Mouse (Mus musculus): ENCODE measurements around the gene Bpi.

Gene Bpi

DNA sequence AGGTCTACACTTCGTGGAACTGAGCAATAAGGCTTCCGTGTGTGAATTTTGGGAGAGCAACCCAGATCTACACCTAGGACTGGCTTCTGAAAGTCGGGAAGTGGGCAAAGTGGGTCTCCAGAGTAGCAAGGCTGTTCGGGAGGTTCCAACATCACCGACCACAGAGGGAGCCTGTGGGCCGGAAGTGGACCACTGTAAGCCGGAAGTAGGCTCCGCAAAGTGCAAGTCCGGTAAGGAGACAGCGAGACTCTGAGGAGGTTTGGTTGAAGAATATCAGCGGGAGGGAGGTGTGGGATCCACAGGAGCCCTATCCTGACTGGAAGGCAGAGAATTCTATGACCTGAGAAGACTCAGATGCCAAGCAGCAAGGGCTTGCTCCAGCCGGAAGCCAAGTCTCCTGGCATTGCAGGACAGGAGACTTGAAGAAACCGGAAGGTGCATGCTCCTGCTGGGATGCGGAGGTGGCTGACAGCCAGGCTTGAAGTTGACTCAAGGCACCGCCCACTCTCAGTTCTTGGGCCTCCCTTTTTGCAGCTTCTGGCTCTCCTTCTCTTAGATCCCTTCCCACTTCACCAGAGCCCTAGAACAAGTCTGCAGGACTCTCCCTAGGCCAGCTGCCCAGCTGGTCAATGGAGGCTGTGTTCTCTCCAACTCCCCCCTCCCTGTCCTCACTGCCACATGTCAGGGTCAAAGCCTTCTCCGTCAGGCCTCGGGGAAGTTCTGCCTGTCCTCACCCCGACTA is 14.6 kb upstream of the Bpi start:
- peak; percentile 49 to 58 for DNase-seq

- no peak for DNase-seq
These were observed 12.6 kb upstream of the Bpi start for GRCm38 (mm10) chr2:158245072-158245817.

- no peak for DNase-seq
These were observed 10.0 kb upstream of the Bpi start for GRCm38 (mm10) chr2:158247852-158248251.

GRCm38 (mm10) chr2:158248318-158248717 is 9.6 kb upstream of the Bpi start:
- DNase-seq = peak; percentile 58 to 70

- DNase-seq = no peak
These were observed 7.3 kb upstream of the Bpi start for GRCm38 (mm10) chr2:158250558-158250957.

- no peak for DNase-seq
These were observed 4.1 kb upstream of the Bpi start for GRCm38 (mm10) chr2:158253806-158254205.

- DNase-seq = peak; percentile 74 to 77
These were observed 1.0 kb upstream of the Bpi start for GRCm38 (mm10) chr2:158256894-158257293.

DNA sequence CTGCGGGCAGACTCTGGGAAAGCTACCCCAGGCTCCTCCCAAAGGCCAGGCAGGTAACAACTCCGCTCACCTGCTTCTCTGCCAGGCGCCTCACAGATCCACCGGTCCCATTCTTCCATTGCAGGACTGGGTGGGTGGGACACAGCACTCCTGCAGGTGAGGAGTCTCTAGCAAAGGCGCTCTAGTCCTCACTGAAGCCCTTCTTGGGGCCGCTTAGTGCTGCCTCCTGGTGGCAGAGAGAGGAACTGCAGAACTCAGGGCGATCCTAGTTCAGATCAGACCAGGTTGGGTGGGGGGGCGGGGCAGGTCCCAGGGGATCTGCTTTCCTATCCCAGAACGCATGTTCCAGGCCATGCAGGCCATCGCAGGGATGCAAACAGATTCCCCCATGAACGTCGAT is 887 bp downstream of the Bpi start:
- DNase-seq = peak; percentile 86 to 88

DNA sequence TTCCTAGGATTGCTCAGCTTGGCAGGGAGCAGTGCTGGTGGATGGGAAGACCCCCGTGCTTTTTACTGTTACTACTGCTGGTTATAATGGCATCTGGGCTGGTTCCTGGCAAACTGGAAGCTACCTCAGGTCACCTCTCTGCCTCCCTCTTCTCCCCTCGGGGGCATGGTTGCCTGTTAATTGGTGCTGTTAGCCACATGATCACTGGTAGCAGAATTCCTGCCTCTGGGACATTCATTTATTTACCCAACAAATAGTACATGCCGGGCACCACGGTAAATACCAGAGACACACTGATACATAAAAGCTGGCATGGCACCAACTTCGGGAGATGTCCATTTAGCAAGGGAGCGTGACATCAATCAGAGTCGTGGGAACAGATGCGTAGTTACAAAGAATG is 1.6 kb downstream of the Bpi start:
- no peak for DNase-seq

GRCm38 (mm10) chr2:158264877-158265276 is 7.0 kb downstream of the Bpi start:
- no peak for DNase-seq

- no peak for DNase-seq
These were observed 12.1 kb downstream of the Bpi start for GRCm38 (mm10) chr2:158270017-158270416.

DNA sequence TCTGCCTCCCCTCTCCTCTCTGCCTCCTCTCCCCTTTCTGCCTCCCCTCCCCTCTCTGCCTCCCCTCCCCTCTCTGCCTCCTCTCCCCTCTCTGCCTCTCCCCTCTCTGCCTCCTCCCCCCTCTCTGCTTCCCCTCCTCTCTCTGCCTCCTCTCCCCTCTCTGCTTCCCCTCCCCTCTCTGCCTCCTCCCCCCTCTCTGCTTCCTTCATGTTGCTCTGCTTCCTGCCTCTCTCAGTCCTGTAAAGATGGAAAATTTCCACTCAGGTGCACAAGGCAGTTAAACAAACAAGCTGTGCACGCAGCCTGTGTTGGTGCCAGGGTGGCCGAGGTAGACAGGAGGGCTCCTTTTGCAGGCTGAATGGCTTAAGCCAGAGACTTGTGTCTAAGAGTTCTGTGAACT is 15.8 kb downstream of the Bpi start:
- peak; percentile 42 to 65 for DNase-seq

DNA sequence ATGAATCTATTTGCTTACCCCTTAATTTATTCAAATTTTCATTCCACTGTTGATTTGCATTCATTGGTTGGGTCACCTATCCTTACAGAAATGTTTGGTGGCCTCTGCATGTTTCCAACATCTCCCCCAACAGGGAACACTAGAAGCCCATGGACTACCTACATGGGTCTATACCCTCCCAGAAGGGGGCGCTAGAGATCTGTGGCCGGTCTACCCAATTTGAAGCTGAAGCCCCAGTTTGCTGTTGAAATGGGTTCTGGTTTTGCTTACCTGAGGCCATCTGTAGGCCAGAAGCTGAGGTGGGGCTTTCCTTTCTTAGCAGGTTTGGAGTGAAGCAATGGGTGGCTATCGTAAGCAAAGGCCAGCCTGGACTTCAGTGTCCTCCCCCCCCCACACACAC is 17.5 kb downstream of the Bpi start:
- no peak for DNase-seq

DNA sequence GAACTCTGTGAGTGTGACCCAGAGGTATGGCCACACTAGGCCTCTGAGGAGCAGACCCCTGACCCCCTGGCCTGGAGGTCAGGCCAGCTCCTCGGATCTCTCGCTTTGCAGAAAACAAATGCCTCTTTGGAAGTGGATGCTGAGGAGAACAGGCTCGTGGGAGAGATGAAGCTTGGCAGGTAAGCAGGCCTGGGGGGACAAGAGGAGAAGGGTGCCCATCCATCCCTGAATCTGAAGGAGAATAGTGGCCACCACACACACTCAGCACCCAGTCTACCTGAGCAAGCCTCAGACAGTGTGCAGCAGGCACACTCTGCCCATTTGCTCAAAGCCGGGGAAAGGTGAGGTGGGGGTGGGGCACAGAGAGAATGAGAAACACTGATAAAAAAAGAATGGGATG is 17.9 kb downstream of the Bpi start:
- DNase-seq = no peak

DNA sequence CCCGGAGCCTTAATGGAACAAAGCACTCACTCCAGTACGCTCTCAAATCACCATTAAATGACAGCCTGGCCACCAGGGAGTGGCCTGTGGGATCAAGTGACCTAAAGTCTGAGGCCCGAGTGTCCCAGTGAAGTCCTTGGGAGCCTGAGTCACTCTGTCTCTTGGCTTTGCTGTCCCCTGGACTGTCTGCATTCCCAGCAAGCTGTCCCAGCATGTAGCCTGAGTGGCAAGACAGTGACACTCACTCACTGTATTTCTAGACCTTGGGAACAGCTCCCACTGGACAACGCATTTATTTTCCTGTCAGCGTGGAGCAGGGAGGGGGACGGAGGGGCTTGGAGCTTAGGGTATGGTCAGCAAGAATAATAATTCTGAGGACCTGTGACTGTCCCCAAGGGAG is 18.6 kb downstream of the Bpi start:
- DNase-seq = no peak

DNA sequence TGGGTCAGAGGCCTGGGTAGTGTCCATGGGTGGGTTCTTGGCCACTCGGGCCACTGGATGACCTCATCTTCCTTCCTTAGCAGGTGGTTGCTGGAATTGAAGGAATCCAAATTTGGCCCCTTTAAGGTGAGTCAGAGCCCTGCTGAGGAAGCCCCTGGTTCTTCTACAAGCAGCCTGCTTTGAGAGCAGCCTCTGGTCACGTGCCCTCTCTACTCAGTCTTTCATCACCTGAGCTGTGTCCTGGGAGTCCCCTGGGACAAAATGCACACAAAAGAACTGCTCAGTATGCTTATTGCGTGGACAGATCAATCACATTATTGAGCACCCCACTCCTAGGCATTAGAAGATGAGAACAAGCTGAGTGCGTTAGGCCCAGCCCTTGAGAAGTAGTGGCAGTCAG is 19.0 kb downstream of the Bpi start:
- no peak for DNase-seq

DNA sequence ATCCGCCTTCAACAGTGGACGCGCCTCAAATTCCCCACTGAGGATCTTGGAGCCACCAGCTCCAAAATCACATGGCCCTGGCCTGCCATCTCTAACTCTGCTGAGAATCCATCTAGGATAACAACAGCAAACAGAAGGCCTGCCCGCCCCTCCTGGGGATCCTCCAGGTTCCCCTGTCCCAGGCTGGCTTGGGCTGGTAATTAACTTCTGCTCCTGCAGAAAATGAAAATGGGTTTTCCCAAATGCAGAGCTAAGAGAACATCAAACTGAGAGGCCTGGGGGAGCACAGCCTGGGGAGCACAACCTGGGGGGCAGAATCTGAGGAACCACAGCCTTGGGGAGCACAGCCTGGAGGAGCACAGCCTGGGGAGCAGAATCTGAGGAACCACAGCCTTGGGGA is 21.8 kb downstream of the Bpi start:
- no peak for DNase-seq

- DNase-seq = peak in 1 of 2 experiments; percentile 27
These were observed 23.8 kb downstream of the Bpi start for GRCm38 (mm10) chr2:158281497-158282205.

DNA sequence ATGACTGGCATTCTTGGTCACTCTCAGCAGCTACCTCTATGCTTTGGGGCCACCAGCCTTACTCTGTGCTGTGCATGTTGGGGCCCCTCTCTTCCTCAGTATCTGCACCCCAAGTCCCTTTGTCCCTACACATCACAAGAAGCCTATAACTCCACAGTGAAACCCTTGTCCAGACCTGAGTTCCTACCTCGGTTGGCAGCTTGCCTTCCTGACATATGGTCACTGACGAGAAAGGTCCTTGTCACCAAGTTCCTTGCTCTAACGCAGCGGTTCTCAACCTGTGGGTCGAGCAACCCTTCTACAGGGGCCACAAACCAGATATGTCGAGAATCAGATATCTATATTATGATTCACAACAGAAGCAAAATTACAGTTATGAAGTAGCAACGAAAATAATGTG is 25.2 kb downstream of the Bpi start:
- DNase-seq = no peak

DNA sequence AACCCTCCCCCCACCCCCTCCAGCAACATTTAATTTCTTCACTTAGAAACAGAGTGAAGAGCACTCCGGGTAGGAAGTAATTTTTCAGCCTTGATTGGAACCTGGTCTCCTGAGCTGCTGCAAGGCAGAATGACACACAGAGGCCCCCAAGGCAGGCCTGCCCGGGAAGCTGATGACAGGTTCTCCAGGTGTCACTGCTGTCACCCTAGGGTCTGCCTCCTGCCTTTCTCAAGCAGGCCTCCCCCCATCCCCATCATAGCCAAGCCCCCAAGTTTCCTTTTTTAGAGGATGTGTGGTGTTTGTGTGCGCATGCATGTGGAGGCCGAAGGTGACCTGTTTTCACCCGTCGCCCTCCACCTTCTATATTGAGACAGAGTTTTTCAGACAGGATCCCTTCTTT is 25.9 kb downstream of the Bpi start:
- DNase-seq = no peak

- DNase-seq = peak; percentile 79 to 80
These were observed 26.7 kb downstream of the Bpi start for GRCm38 (mm10) chr2:158284571-158284970.

DNA sequence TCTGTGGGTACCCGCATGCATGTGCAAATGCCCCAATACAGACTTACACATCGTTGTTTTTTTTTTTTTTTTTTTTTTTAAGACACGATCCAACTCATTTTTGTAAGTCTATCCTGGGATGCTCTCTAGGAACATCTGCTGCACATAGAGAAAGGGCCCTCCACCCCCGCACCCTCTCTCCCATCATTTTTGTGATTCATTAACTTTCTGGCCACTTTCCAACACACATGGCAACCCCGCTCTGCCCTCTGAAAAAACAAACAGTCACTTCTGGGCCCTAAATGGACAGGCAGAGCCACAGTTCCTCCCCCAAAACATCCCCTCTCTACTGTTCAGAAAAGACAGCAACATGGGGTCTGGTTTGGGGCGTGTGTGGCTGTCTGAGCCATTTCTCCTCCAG is 27.8 kb downstream of the Bpi start:
- peak in 1 of 2 experiments; percentile 45 for DNase-seq

GRCm38 (mm10) chr2:158295700-158296099 is 37.8 kb downstream of the Bpi start:
- DNase-seq = no peak

DNA sequence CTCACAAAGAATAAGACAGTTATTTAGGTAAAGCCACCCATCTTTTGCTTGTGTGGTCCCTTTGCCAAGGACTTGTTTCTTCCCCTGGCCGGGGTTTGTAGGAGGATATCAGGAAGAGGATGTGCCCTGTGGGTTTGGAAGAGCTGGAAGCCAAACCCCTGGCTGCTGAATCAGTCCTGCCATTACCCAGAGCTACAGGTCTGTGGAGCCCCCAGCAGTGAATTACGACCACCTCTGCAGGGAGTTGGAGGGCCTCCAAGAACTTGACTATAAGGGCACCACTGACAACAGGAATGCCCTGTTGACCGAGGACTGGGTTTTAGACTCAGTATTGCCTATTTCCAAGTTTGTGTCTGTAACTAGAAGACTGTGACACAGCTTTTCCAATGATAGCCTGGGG is 41.3 kb downstream of the Bpi start:
- no peak for DNase-seq

Measured in kidney, postnatal 4 days (tissue).